Mouse (Mus musculus): ENCODE data around the gene Gm20662. TPM values are rescaled to one million over a fixed set of nuclear protein-coding genes. Genes with fewer than 3 reads are reported as not detected.

Gm20662 gene
- polyA plus RNA-seq, 1 experiment from 2014 or later = 0.59 TPM

- H3K27me3 ChIP-seq (replicated peaks) = no peaks in the 10 kb centered on the region
- H3K9me3 ChIP-seq (replicated peaks) = no peaks in the 10 kb centered on the region
- 40% methylated on average over 15 of the region's 15 CpGs for WGBS
- H3K4me3 ChIP-seq (replicated peaks) = peak overlapping the region; percentile 76
- peak overlapping the region; percentile 80 for H3K27ac ChIP-seq (replicated peaks)
- peak overlapping the region; percentile 69 for H3K9ac ChIP-seq (replicated peaks)
- H3K36me3 ChIP-seq = peaks cover 56% of the 10 kb centered on the region
- H3K4me1 ChIP-seq = peaks cover 40% of the 10 kb centered on the region
- ATAC-seq (ENCODE audit: low FRiP score) = peak; percentile 7
- H3K4me2 ChIP-seq = peak overlapping the region; percentile 96
These were observed 53.6 kb downstream of the Gm20662 start for GRCm38 (mm10) chr9:108049561-108050251.

GRCm38 (mm10) chr9:108051184-108051930 is 55.2 kb downstream of the Gm20662 start:
- WGBS = 96% methylated on average over 15 of the region's 15 CpGs
- ATAC-seq (ENCODE audit: low FRiP score) = no peak
- Histone ChIP-seq H3K4me3 (replicated peaks) (no peak overlapping the region), H3K9ac (replicated peaks) (no peak overlapping the region), H3K4me2 (no peak overlapping the region), H3K36me3 (peaks cover 55% of the 10 kb centered on the region), H3K27ac (replicated peaks) (no peak overlapping the region), H3K27me3 (replicated peaks) (no peaks in the 10 kb centered on the region), H3K9me3 (replicated peaks) (no peaks in the 10 kb centered on the region), H3K4me1 (peaks cover 40% of the 10 kb centered on the region)

- no peak for ATAC-seq (ENCODE audit: low FRiP score)
- Histone ChIP-seq H3K4me3 (replicated peaks) (no peak overlapping the region), H3K9ac (replicated peaks) (no peak overlapping the region), H3K27ac (replicated peaks) (no peak overlapping the region), H3K4me2 (no peak overlapping the region), H3K36me3 (peaks cover 55% of the 10 kb centered on the region), H3K9me3 (replicated peaks) (no peaks in the 10 kb centered on the region), H3K27me3 (replicated peaks) (no peaks in the 10 kb centered on the region), H3K4me1 (peaks cover 40% of the 10 kb centered on the region)
- WGBS = 88% methylated on average over 4 of the region's 4 CpGs
These were observed 55.7 kb downstream of the Gm20662 start for GRCm38 (mm10) chr9:108051931-108052220.

- Histone ChIP-seq H3K27ac (replicated peaks) (0 out of 2 replicates have a peak overlapping the region, but pooled peaks have one; percentile 8), H3K4me3 (replicated peaks) (no peak overlapping the region), H3K36me3 (peaks cover 55% of the 10 kb centered on the region), H3K27me3 (replicated peaks) (no peaks in the 10 kb centered on the region), H3K4me1 (peaks cover 40% of the 10 kb centered on the region), H3K9me3 (replicated peaks) (no peaks in the 10 kb centered on the region), H3K4me2 (no peak overlapping the region), H3K9ac (replicated peaks) (no peak overlapping the region)
- WGBS = 72% methylated on average over 7 of the region's 7 CpGs
- ATAC-seq (ENCODE audit: low FRiP score) = no peak
These were observed 56.3 kb downstream of the Gm20662 start for GRCm38 (mm10) chr9:108052411-108052810.

- Histone ChIP-seq H3K9me3 (replicated peaks) (no peaks in the 10 kb centered on the region), H3K36me3 (peaks cover 61% of the 10 kb centered on the region), H3K4me2 (peak within 1 kb of the TSS; percentile 47), H3K4me3 (replicated peaks) (0 out of 2 replicates have a peak within 1 kb of the TSS, but pooled peaks have one; percentile 10), H3K4me1 (peaks cover 36% of the 10 kb centered on the region), H3K27ac (replicated peaks) (0 out of 2 replicates have a peak within 1 kb of the TSS, but pooled peaks have one; percentile 8), H3K9ac (replicated peaks) (0 out of 2 replicates have a peak within 1 kb of the TSS, but pooled peaks have one; percentile 14), H3K27me3 (replicated peaks) (no peaks in the 10 kb centered on the region)
- ATAC-seq (ENCODE audit: low FRiP score) = 0 out of 2 replicates have a peak, but pooled peaks have one; percentile 7
- 53% methylated on average over 20 of the region's 20 CpGs for WGBS
These were observed 56.9 kb downstream of the Gm20662 start, which contains the start of gene Amigo3 for GRCm38 (mm10) chr9:108052885-108053664. Amigo3 (plus strand) TSS chr9:108053159.

DNA sequence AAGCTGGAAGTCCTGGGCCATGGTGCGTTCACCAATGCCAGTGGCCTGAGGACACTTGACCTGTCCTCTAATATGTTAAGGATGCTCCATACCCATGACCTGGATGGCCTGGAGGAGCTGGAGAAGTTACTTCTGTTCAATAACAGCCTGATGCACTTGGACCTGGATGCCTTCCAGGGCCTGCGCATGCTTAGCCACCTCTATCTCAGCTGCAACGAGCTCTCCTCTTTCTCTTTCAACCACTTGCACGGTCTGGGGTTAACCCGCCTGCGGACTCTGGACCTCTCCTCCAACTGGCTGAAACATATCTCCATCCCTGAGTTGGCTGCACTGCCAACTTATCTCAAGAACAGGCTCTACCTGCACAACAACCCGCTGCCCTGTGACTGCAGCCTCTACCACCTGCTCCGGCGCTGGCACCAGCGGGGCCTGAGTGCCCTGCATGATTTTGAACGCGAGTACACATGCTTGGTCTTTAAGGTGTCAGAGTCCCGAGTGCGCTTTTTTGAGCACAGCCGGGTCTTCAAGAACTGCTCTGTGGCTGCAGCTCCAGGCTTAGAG is 57.6 kb downstream of the Gm20662 start:
- Histone ChIP-seq H3K27me3 (replicated peaks) (no peaks in the 10 kb centered on the region), H3K9ac (replicated peaks) (no peak overlapping the region), H3K4me1 (peaks cover 30% of the 10 kb centered on the region), H3K4me2 (no peak overlapping the region), H3K4me3 (replicated peaks) (no peak overlapping the region), H3K27ac (replicated peaks) (no peak overlapping the region), H3K36me3 (peaks cover 68% of the 10 kb centered on the region), H3K9me3 (replicated peaks) (no peaks in the 10 kb centered on the region)
- 94% methylated on average over 15 of the region's 15 CpGs for WGBS
- no peak for ATAC-seq (ENCODE audit: low FRiP score)

DNA sequence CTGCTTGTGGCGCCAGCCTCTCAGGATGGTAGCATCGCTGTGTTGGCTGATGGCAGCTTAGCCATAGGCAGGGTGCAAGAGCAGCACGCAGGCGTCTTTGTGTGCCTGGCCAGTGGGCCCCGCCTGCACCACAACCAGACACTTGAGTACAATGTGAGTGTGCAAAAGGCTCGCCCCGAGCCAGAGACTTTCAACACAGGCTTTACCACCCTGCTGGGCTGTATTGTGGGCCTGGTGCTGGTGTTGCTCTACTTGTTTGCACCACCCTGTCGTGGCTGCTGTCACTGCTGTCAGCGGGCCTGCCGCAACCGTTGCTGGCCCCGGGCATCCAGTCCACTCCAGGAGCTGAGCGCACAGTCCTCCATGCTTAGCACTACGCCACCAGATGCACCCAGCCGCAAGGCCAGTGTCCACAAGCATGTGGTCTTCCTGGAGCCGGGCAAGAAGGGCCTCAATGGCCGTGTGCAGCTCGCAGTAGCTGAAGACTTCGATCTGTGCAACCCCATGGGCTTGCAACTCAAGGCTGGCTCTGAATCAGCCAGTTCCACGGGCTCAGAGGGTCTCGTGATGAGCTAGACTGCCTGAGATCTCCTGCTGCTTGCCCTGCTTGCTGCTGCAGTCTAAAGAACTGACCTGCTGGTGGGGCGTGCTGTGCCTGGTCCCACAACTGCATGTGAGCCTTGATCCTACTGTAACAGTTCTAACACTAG is 58.3 kb downstream of the Gm20662 start:
- Histone ChIP-seq H3K9ac (replicated peaks) (no peak overlapping the region), H3K9me3 (replicated peaks) (no peaks in the 10 kb centered on the region), H3K4me2 (no peak overlapping the region), H3K27ac (replicated peaks) (no peak overlapping the region), H3K36me3 (peaks cover 75% of the 10 kb centered on the region), H3K4me1 (peaks cover 28% of the 10 kb centered on the region), H3K27me3 (replicated peaks) (no peaks in the 10 kb centered on the region), H3K4me3 (replicated peaks) (no peak overlapping the region)
- no peak for ATAC-seq (ENCODE audit: low FRiP score)
- WGBS = 91% methylated on average over 22 of the region's 22 CpGs

GRCm38 (mm10) chr9:108055061-108055460 is 58.9 kb downstream of the Gm20662 start:
- no peaks in the 10 kb centered on the region for H3K9me3 ChIP-seq (replicated peaks)
- H3K27ac ChIP-seq (replicated peaks) = no peak overlapping the region
- H3K36me3 ChIP-seq = peaks cover 81% of the 10 kb centered on the region
- H3K9ac ChIP-seq (replicated peaks) = no peak overlapping the region
- H3K27me3 ChIP-seq (replicated peaks) = no peaks in the 10 kb centered on the region
- no peak for ATAC-seq (ENCODE audit: low FRiP score)
- no peak overlapping the region for H3K4me2 ChIP-seq
- no peak overlapping the region for H3K4me3 ChIP-seq (replicated peaks)
- H3K4me1 ChIP-seq = peaks cover 22% of the 10 kb centered on the region
- WGBS = 85% methylated on average over 1 of the region's 1 CpGs

DNA sequence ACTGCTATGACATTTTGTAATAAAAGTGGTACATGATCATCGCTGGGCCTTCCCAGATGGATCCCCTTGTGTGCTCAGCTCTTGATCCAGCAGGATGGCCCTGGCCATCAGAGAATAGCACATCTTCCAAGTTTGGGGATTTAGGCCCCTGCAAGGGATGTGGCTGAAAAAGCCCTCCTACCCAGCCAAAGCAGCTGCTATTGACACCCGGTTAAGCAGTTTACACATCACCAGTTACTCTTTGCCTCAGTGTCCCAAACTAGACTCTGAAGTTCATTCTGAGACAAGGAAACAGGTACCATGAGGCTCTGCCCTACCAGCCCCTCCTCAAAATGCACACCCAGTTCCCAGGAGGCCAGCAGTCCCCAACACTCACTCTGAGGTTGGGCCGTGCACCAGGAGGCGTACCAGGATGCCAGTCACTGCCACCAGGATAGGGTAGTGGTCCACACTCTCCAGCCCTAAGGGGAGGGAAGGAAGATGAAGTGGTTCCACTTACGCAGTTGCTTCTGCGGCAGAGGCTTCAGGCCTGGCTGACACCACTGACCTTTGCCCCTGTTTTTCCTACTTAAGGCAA is 59.6 kb downstream of the Gm20662 start:
- Histone ChIP-seq H3K4me1 (peaks cover 16% of the 10 kb centered on the region), H3K4me3 (replicated peaks) (no peak overlapping the region), H3K9me3 (replicated peaks) (no peaks in the 10 kb centered on the region), H3K27ac (replicated peaks) (no peak overlapping the region), H3K27me3 (replicated peaks) (no peaks in the 10 kb centered on the region), H3K4me2 (no peak overlapping the region), H3K36me3 (peaks cover 80% of the 10 kb centered on the region), H3K9ac (replicated peaks) (no peak overlapping the region)
- WGBS = 93% methylated on average over 6 of the region's 6 CpGs
- no peak for ATAC-seq (ENCODE audit: low FRiP score)

- Histone ChIP-seq H3K9ac (replicated peaks) (no peak overlapping the region), H3K9me3 (replicated peaks) (no peaks in the 10 kb centered on the region), H3K27ac (replicated peaks) (no peak overlapping the region), H3K4me1 (peaks cover 15% of the 10 kb centered on the region), H3K4me2 (no peak overlapping the region), H3K36me3 (peaks cover 77% of the 10 kb centered on the region), H3K4me3 (replicated peaks) (no peak overlapping the region), H3K27me3 (replicated peaks) (no peaks in the 10 kb centered on the region)
- 82% methylated on average over 28 of the region's 28 CpGs for WGBS
- ATAC-seq (ENCODE audit: low FRiP score) = no peak
These were observed 60.5 kb downstream of the Gm20662 start for GRCm38 (mm10) chr9:108056361-108057261.
